Mouse (Mus musculus) R1 (cell line): ENCODE results near the gene Izumo1.

Experiments
- DNase-seq: peaks from one replicate; pipeline ENCODE4 v3.0.0-alpha.2; 2018; ENCODE audit warnings: low read depth, low spot score

Izumo1 gene

DNA sequence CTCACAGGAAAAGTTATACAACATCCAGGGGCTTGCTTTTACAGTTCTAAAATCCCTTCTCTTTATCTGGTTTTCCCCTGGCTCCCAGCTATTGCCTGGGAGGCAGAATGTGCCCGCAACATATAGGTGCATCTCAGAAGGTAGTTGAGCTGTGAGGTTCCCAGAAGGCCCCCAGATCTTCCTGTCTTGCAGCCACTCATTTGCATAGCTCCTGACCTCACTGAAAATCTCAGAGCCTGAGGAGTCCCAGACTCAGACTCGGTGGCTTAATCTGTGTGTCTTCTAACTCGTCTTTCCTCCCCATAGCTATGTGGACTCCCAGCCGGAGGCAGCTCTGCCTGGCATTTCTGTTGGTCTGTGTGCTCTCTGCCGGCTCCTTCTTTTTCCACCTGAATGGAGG is 3.3 kb upstream of the Izumo1 start:
- DNase-seq = no peak

- DNase-seq = no peak
Measured at GRCm38 (mm10) chr7:45619592-45619991, 2.0 kb upstream of the Izumo1 start.

DNA sequence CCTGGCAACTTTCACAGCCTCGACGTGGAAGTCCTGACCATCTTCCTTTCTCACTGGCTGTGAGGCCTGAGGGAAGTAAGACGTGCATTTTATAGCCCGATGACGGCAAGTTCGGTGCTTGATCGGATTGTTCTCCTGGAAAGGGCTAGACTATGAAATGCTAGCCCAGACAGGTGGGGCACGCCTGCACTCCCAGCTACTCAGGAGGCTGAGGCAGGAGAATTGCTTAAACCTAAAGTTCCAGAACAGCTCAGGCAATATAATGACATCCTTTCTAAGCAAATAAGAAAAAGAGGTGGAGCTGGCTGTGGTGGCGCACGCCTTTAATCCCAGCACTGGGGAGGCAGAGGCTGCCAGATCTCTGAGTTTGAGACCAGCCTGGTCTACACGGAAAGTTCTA is 1.9 kb downstream of the Izumo1 start:
- DNase-seq = no peak

DNA sequence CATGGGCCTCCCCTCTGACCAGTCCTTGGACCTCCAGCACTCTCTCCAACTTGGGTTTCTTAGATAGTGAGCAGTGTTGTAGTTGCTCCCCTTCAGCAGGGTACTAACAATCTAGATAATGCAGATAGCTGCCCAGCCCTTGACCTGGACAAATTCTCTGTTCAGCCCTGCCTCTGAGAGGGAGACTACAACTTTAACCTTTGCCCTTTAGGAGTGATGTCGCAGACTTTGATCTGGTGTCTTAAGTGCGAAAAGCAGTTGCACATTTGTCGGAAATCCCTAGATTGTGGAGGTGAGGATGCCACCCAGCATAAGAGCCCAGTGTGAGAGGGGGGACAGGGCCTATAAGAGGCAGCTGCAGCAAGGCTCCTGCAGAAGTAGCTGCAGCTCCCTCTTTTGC is 3.1 kb downstream of the Izumo1 start:
- no peak for DNase-seq

DNA sequence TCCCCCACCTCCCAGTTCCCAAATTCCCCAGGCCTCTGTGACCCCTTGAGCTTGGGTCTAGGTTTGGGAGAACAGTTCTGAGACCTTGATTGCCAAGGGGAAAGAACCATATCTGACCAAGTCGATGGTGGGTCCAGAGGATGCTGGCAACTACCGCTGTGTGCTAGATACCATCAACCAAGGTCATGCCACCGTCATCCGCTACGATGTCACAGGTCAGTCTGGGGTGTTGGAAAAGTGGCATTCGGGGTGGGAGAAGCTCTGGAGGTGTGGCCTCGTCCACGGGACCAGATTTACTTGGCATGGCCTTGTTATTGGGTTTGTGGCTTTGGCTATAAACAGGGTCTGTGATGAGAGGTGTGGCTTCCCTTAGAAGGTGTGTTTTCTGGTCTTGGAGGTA is 3.9 kb downstream of the Izumo1 start:
- no peak for DNase-seq

DNA sequence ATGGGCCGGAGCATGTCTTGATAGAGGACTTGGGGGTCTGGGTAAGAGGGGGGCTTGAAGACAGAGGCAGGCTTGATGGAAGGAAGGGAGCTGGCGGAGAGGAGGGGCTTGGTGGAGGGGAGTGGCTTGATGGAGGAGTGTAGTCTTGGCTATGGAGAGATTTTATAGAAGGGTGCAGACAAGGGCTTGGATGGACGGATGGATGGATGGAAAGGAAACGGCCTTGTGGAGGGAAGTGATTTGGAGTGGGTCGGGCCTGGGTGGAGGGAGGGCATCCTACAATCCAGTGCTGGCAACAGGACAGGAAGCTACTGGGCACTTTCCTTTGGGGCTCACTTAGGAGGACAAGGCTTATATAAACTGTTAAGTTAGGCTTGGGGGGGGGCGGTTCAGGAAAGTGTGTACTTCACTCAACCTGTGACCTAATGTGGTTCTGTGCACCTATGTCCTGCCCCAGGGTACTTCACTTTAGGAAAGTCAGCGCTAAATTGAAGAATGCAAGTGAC is 5.0 kb downstream of the Izumo1 start:
- DNase-seq = no peak

- no peak for DNase-seq
Measured at GRCm38 (mm10) chr7:45627261-45627660, 5.7 kb downstream of the Izumo1 start, which contains the start of gene Rasip1. Gene Rasip1, plus strand, starts transcription at chr7:45627488.

GRCm38 (mm10) chr7:45628364-45629294 is 7.0 kb downstream of the Izumo1 start:
- DNase-seq = peak; percentile 88

- peak; percentile 77 for DNase-seq
Measured at GRCm38 (mm10) chr7:45630064-45630907, 8.7 kb downstream of the Izumo1 start.

DNA sequence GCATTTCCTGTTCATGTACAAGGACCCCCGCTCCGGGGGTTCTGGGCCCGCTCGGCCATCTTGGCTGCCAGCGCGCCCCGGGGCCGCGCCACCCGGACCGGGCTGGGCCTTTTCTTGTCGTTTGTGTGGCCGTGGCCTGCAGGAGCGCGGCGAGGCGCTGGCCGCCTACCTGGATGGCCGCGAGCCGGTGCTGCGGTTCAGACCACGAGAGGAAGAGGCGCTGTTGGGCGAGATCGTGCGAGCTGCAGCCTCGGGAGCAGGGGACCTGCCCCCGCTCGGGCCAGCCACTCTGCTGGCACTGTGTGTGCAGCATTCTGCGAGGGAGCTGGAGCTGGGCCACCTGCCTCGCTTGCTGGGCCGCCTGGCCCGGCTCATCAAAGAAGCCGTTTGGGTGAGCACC is 10.9 kb downstream of the Izumo1 start:
- peak; percentile 41 for DNase-seq

DNA sequence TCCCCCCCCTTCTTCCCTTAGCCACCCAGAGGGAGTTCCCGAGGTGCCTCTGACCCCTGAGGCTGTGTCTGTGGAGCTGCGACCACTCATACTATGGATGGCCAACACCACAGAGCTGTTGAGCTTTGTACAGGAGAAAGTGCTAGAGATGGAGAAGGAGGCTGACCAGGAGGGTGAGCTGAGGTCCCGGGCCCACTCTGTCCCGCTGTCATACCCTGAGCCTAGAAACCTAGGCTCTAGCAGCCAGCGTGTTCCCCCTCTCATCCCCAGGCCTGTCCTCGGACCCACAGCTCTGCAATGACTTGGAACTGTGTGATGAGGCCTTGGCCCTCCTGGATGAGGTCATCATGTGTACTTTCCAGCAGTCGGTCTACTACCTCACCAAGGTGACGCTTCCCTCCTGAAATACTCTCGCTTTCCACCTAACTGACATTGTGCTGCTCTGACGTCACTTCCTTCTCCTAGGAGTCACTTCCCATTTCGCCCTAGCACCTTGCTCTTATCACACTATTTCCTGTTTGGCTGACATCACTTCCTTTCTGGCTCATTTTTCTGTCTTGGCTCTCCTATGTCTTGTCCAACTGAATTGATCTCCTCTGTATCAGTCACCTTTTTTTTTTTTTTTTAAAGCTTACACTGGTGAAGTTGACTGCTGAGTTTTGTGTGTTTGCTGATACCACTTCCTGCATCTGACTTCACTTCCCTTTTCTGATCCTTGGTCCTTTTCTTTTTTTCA is 13.5 kb downstream of the Izumo1 start:
- DNase-seq = peak; percentile 50

DNA sequence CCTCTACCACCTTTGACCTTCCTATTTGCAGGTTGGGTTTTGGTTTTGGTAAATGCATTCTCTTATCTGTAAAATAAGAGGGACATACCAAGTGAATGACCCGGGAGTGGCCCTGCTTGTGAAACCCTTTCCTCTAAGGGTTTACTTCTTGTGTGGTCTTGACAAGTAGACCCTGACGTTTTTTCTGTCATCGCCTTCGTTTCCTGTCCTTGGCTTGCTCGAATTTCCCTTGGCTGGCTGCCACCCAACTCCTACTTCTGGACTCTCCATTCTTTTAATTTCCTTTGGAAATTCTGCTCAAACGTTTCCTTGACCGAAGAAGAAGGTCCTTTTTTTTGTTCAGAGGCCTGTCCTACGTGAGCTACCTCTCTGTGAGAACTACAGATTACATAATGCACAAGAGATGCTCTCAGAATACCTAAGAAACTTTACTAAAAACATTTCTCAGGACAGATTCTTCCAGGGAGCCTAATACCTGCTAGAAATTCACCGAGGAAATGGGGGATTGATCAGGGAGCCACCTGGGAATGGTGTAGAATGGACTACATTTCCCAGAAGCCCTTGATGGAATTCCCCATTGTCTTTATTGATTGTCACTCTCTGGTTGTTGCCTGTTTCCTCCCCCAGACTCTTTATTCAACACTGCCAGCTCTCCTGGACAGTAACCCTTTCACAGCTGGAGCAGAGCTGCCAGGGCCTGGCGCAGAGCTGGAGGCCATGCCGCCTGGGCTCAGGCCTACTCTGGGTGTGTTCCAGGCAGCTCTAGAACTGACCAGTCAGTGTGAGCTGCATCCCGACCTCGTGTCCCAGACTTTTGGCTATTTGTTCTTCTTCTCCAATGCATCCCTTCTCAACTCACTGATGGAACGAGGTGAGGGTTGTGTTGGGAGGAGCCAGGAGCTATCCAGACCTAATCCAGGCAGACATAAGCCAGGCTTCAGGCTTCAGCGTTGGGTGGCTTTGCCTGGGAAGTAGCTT is 14.4 kb downstream of the Izumo1 start:
- peak; percentile 52 for DNase-seq

DNA sequence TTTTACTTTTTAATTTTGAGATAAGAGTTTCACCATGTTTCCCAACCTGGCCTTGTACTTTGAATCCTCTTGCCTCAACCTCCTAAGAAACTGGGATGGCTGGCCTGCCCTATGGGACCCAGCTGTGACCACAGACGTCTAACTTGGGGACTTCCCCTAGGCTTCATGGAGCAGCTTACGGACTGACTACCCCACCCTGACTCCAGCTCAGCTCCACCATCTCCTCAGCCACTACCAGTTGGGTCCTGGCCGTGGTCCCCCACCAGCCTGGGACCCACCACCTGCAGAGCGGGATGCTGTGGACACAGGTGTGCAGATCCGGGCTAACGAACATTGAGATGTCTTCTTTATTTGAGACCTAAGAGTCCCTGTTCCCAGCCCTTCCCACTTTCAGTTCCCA is 16.1 kb downstream of the Izumo1 start:
- DNase-seq = no peak

DNA sequence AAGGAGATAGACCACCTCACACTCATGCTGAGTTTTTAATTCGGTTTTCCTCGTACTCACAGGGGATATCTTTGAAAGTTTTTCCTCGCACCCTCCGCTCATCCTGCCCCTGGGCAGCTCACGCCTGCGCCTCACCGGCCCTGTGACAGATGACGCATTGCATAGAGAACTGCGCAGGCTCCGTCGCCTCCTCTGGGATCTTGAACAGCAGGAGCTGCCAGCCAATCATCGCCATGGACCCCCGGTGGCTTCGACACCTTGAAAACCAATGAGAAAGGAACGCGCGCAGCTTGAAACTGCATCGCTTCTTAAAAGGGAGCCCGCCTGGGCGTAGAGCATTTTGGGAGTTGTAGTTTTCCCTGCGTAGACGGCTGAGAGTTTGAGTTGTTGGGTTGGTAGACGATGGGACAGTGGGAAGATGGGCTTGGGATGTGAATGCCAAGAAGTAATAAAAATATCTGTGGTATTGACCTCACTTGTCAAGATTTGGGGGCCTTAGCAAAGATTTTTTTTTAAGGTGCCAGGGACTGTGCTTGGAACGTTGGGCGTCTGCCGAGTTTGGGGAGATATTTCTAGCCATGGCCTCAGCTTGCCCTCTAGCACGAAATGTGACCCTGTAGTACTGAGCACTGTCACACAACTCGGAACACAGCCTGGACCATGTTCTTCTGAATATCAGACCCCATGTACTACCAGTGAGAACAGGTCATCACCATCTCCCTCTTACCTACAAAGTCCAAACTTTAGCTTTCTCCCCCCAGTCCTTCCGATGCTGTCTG is 17.2 kb downstream of the Izumo1 start:
- DNase-seq = peak; percentile 98

- peak; percentile 77 for DNase-seq
Measured at GRCm38 (mm10) chr7:45639561-45640027, 18.0 kb downstream of the Izumo1 start, which contains the start of gene Mamstr. Gene Mamstr, plus strand, starts transcription at chr7:45639977.

DNA sequence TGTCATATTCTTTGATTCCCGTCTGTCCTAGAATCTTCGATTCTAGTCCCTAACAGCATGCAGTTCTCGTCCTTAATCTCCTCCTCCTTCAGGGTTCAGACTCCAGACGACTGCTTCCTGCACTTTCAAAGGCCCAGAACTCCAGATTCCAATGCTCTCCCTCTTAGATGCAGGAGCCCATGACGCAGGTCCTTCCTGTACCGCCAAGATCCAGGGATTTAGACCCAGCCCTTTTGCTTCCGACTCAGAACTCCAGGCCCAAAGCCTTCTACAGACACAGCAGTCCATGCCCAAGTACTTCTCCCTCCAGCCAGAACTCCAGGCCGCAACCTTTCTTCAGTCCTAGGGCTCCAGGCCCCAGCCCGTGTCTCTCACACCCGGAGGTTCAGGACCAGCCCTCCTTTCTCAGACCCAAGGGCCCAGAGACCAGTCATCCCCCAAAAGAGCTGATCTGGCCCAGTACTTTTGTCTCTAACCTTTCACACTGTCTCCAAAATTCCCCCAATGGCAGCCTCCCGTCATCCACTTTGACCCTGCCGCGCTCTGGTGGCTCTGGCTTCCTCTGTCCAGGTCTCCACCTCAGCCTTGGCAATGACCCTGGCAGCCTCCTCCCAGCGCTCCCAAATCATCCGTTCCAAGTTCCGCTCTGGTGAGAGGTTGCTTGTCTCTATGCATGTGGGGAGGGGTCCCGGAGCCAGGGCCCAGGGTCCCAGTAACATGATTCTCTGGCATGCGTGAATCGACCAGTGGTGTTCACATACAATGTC is 18.8 kb downstream of the Izumo1 start:
- no peak for DNase-seq

- DNase-seq = no peak
Measured at GRCm38 (mm10) chr7:45641391-45642040, 19.9 kb downstream of the Izumo1 start.

DNA sequence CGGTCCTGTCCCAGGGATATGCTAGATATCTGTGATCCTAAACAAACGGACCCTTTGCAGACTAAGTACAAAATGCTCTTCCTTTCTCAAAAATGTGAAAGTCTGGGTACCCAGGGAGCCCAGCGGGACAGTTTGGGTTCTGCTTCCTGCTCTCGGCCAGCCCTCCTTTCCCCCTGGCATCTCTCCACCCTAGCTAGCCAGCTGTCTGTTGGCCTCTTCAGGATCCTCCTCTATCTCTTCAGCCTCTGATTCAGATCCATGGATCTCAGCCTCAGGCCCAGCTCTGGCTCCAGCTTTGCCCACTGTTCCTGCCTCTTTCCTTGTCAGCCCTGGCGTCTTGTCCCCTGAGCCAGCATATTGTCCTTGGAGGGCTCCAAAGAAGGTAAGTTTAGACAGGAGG is 20.5 kb downstream of the Izumo1 start:
- no peak for DNase-seq
